Mouse (Mus musculus) kidney, adult 10 weeks (tissue): Measurements from ENCODE around the gene Ucn. TPM values are rescaled to one million over a fixed set of nuclear protein-coding genes. Genes with fewer than 3 reads are reported as not detected.

ENCODE experiments used
- polyA plus RNA-seq: library from polyadenylated mRNA; stranded (reverse); fragments of 350-450 nt; fragmentation: Illumina TruSeq; extraction: RNeasy Lipid Tissue Mini Kit (QIAGEN cat#74804); gene quantifications from one replicate; pipeline ENCODE4 v1.2.3, GENCODE M21; 2014; ENCODE audit warnings: low read depth, low replicate concordance

Gene Ucn
- not detected for polyA plus RNA-seq

GRCm38 (mm10) chr5:31138241-31138967, at the start of gene Ucn:
Gene Ucn (minus strand): TSS chr5:31138829.

GRCm38 (mm10) chr5:31179766-31180630, 41.4 kb upstream of the Ucn start, which contains the start of the genes Gm29609 and Gtf3c2:
Gene Gm29609 (minus strand): TSS chr5:31179911.
Gene Gtf3c2 (minus strand): TSS chr5:31180144.

GRCm38 (mm10) chr5:31154152-31154553, 15.5 kb upstream of the Ucn start, which contains the start of gene Mpv17:
Gene Mpv17 (minus strand): TSS chr5:31154251.

GRCm38 (mm10) chr5:31116354-31116753, 22.3 kb downstream of the Ucn start, which contains the start of gene Trim54:
Gene Trim54 (plus strand): TSS chr5:31116712.

GRCm38 (mm10) chr5:31108000-31108490, 30.6 kb downstream of the Ucn start, which contains the start of gene Slc30a3:
Gene Slc30a3 (minus strand): TSS chr5:31108237.

GRCm38 (mm10) chr5:31105814-31106335, 32.8 kb downstream of the Ucn start, which contains the start of gene Dnajc5g:
Gene Dnajc5g (plus strand): TSS chr5:31106285.

Other genes starting within 250 kb of the Ucn start
- 224 TPM for gene Ost4, start 231.0 kb downstream of the Ucn start, polyA plus RNA-seq
- gene Emilin1, start 225.4 kb downstream of the Ucn start, polyA plus RNA-seq: not detected
- 3.4 TPM for gene Khk, start 217.4 kb downstream of the Ucn start, polyA plus RNA-seq
- 20.9 TPM for gene Cgref1, start 193.2 kb downstream of the Ucn start, polyA plus RNA-seq
- 26.2 TPM for gene Preb, start 178.5 kb downstream of the Ucn start, polyA plus RNA-seq
- 0.12 TPM for gene Tcf23, start 170.2 kb downstream of the Ucn start, polyA plus RNA-seq
- 190 TPM for gene Atraid, start 90.5 kb downstream of the Ucn start, polyA plus RNA-seq
- 14.3 TPM for gene Slc5a6, start 89.9 kb downstream of the Ucn start, polyA plus RNA-seq
- 0.32 TPM for gene Cad, start 84.0 kb downstream of the Ucn start, polyA plus RNA-seq
- not detected for gene Dnajc5g, start 32.5 kb downstream of the Ucn start, polyA plus RNA-seq
- not detected for gene Slc30a3, start 30.6 kb downstream of the Ucn start, polyA plus RNA-seq
- gene Trim54, start 22.1 kb downstream of the Ucn start, polyA plus RNA-seq: not detected
- 85.7 TPM for gene Mpv17, start 15.4 kb upstream of the Ucn start, polyA plus RNA-seq
- gene Gm29609, start 41.1 kb upstream of the Ucn start, polyA plus RNA-seq: 0.24 TPM
- gene Gtf3c2, start 41.3 kb upstream of the Ucn start, polyA plus RNA-seq: 30.1 TPM
- gene Snx17, start 54.4 kb upstream of the Ucn start, polyA plus RNA-seq: 65.1 TPM
- gene Eif2b4, start 54.6 kb upstream of the Ucn start, polyA plus RNA-seq: 1.6 TPM
- 0.85 TPM for gene Zfp513, start 63.5 kb upstream of the Ucn start, polyA plus RNA-seq
- gene Ppm1g, start 81.9 kb upstream of the Ucn start, polyA plus RNA-seq: 20.9 TPM
- 66.5 TPM for gene Nrbp1, start 102.0 kb upstream of the Ucn start, polyA plus RNA-seq
- not detected for gene Gm9970, start 102.4 kb upstream of the Ucn start, polyA plus RNA-seq
- gene Krtcap3, start 112.9 kb upstream of the Ucn start, polyA plus RNA-seq: 1.5 TPM
- 11.9 TPM for gene Ift172, start 152.3 kb upstream of the Ucn start, polyA plus RNA-seq
- 3.0 TPM for gene Fndc4, start 157.3 kb upstream of the Ucn start, polyA plus RNA-seq
- gene Gckr, start 158.6 kb upstream of the Ucn start, polyA plus RNA-seq: not detected